Mouse (Mus musculus) CD8-positive naive resting alpha-beta T cell, adult 2 months (primary cell): Measurements from ENCODE around the gene Med16.
"Not testable (repeated sequence)": the region's sequence is repeated elsewhere in the genome, so short reads cannot be mapped to it uniquely, and the experiment has no call there.

Source experiments
- DNase-seq, 2 experiments: peaks; one replicate each; pipeline ENCODE4 v3.0.0; 2022; ENCODE audit warnings: low read depth in 2 of 2, low spot score in 2 of 2

Med16 gene

GRCm38 (mm10) chr10:79884938-79885337 lies 23.8 kb downstream of the Med16 start:
- not testable (repeated sequence) for DNase-seq

- DNase-seq, result no peak
Observed at GRCm38 (mm10) chr10:79884446-79884845, 24.3 kb downstream of the Med16 start.

GRCm38 (mm10) chr10:79883297-79884084 lies 25.2 kb downstream of the Med16 start:
- DNase-seq, result peak; percentile 61 to 73

GRCm38 (mm10) chr10:79881981-79882380 lies 26.7 kb downstream of the Med16 start:
- no peak for DNase-seq

- no peak for DNase-seq
Observed at GRCm38 (mm10) chr10:79880721-79881120, 28.0 kb downstream of the Med16 start.

GRCm38 (mm10) chr10:79879527-79879926 lies 29.2 kb downstream of the Med16 start:
- no peak for DNase-seq

GRCm38 (mm10) chr10:79877757-79878156 lies 31.0 kb downstream of the Med16 start:
- DNase-seq, result no peak

GRCm38 (mm10) chr10:79877174-79877573 lies 31.5 kb downstream of the Med16 start:
- DNase-seq, result no peak

- DNase-seq, result no peak
Observed at GRCm38 (mm10) chr10:79874290-79874862, 34.3 kb downstream of the Med16 start, which contains the start of the genes Prtn3 and Plppr3. Gene Prtn3 (plus strand): TSS chr10:79874476. Gene Plppr3 (minus strand): TSS chr10:79874634.

- DNase-seq, result no peak
Observed at GRCm38 (mm10) chr10:79873715-79874289, 34.9 kb downstream of the Med16 start.

- DNase-seq, result no peak
Observed at GRCm38 (mm10) chr10:79873313-79873712, 35.4 kb downstream of the Med16 start.

- DNase-seq, result no peak
Observed at GRCm38 (mm10) chr10:79872862-79873261, 35.9 kb downstream of the Med16 start.

- no peak for DNase-seq
Observed at GRCm38 (mm10) chr10:79871845-79872244, 36.9 kb downstream of the Med16 start.

- no peak for DNase-seq
Observed at GRCm38 (mm10) chr10:79866601-79867000, 42.1 kb downstream of the Med16 start.

GRCm38 (mm10) chr10:79865801-79866295 lies 42.9 kb downstream of the Med16 start:
- DNase-seq, result no peak

GRCm38 (mm10) chr10:79865189-79865601 lies 43.5 kb downstream of the Med16 start:
- no peak for DNase-seq

GRCm38 (mm10) chr10:79864351-79865188 lies 44.2 kb downstream of the Med16 start:
- DNase-seq, result no peak

GRCm38 (mm10) chr10:79862925-79863324 lies 45.8 kb downstream of the Med16 start:
- DNase-seq, result no peak

GRCm38 (mm10) chr10:79862049-79862788 lies 46.5 kb downstream of the Med16 start:
- DNase-seq, result no peak
